Mouse (Mus musculus): ENCODE data around the gene Itm2c.

- TF ChIP-seq CTCF (IDR thresholded peaks at IDR 0.05; ENCODE audit: extremely low read depth, insufficient read depth, insufficient read length, insufficient replicate concordance): peak; percentile 48; the same call in 1 of the 2 replicates
- TF ChIP-seq POLR2A (IDR thresholded peaks at IDR 0.05; ENCODE audit: low read depth, low read length): no peak
These were observed 1.3 kb downstream of the Itm2c start for GRCm38 (mm10) chr1:85895391-85895837.

Data from spleen, adult 2 months (tissue).